Mouse (Mus musculus): Measurements from ENCODE around the gene Cchcr1.

DNA sequence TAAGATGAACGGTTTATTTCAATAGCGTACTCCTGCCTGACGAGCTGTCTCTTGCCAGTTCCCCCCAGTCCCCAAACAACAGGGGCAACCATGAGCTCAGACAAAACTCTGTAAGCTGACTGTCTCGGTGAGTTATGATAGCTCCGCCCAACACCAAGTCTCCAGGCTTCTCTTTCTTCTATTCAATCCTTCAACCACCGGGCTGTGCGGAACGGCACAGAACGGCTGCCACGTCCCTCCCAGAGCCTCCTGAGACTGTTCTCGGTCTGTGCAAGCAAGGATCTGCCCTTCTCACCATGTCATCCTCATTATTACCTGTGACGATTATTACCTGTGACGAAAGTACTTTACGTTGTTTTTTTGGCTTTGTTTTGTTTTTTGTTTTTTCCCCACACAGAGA is 53.9 kb downstream of the Cchcr1 start:
- TF ChIP-seq CTCF (IDR thresholded peaks at IDR 0.05; ENCODE audit: borderline replicate concordance, control insufficient read depth, extremely low read depth, insufficient read depth, low read length, poor library complexity) (no peak), POLR2A (IDR thresholded peaks at IDR 0.05; ENCODE audit: control insufficient read depth, extremely low read depth, insufficient read depth, low read length, poor library complexity) (no peak)

All from thymus, adult 2 months (tissue).